Mouse (Mus musculus) layer of hippocampus, adult 2 months (tissue): ENCODE data around the gene Dcun1d4. TPM values are rescaled to one million over a fixed set of nuclear protein-coding genes. Genes with fewer than 3 reads are reported as not detected.

Source experiments
- DNase-seq, 2 experiments: peaks; one replicate each; pipeline ENCODE4 v3.0.0; 2022; ENCODE audit warnings: low spot score in 2 of 2
- H3K27ac ChIP-seq: fragments of 200-600 bp; 2 replicates; pipeline ENCODE4 v1.8.1; 2022
- H3K4me3 ChIP-seq: fragments of 200-600 bp; 2 replicates; pipeline ENCODE4 v1.8.1; 2022; ENCODE audit warnings: mild to moderate bottlenecking
- CTCF ChIP-seq: fragments of 200-600 bp; conservative IDR thresholded peaks from 2 replicates; pipeline ENCODE4 v1.8.1; 2022; ENCODE audit warnings: antibody characterized with exemption, mild to moderate bottlenecking, moderate library complexity
- total RNA-seq, 2 experiments: library from RNA; stranded (reverse); gene quantifications; 2 replicates each; pipeline ENCODE4 v1.2.3; 2021

The Dcun1d4 gene
- total RNA-seq, 2 experiments from 2014 or later: 124 to 132 TPM

DNA sequence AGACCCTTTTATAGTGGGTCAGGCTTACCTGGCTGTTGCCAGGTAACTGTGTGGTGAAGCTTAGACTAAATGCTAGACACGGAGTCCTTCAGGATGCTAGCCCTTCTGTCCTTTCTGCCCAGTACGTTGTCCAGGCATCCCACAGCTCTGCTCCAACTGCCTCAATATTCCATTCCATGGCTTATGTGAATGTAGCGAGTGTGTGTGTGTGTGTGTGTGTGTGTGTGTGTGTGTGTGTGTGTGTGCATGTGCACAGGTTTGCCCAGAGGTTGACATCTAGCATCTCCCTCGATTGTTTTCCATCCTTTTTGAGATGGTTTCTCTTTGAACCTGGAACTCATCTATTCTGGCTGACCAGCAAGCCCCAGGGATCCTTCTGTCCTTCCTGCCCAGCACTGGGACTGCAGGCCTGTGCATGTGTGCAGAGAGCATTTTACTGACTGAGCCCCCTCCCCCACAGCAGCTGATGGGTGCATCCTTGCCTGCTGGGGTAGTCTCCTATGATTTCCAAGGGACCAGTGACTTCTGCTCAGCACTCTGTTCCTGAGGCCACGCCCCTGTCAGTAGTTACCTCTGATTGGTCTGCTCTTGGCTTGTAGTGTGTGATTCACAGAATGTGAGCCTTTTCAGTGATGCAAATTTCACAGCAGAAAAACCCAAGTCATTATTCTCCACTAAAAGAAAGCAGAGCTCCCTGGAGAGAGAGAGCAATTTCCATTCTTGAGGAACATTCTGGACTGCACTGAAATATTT lies 118.3 kb downstream of the Dcun1d4 start:
- no peak overlapping the region for H3K4me3 ChIP-seq
- peak in 1 of 2 experiments; percentile 26 for DNase-seq
- H3K27ac ChIP-seq: peak overlapping the region; percentile 44; the same call in 1 of the 2 replicates
- no peak for TF ChIP-seq CTCF

DNA sequence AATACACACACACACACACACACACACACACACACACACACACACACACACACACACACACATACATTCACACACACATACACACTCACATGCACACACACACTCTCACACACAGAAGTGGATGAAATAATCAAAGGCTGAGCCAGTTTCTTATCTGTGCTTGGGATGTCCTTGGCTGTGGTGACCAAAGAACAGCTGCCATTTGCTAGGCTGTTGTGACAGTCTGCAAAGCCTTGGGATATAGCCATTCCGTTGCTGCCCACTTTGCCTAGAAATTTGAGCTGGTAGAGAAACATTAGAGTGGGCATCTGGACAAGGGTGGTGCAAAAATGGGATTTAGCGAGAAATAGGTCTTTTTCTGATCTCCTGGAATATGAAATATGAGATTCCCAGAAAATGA lies 119.2 kb downstream of the Dcun1d4 start:
- peak overlapping the region; percentile 78 for H3K27ac ChIP-seq
- DNase-seq: no peak
- no peak overlapping the region for H3K4me3 ChIP-seq
- TF ChIP-seq CTCF: no peak

DNA sequence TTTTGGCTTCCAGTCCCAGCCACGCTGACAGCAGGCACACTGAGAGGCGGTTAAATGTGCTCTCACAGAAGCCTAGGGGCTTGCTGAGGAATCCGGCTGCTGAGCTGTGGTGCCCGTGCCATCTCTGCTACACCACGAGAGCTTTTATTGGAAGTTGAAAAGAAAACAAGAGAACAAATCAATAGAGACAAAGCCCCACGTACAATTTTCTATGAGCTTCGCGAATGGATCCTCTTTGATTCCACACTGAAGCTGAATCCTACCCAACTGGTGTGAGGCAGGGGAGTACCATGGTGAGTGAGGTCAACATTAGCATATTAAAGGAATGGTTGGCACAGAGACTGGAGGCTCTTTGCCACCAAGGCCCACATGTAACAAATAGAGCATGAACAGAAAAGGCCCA lies 120.6 kb downstream of the Dcun1d4 start:
- no peak for TF ChIP-seq CTCF
- peak; percentile 29 to 53 for DNase-seq
- peak overlapping the region; percentile 78 for H3K27ac ChIP-seq
- no peak overlapping the region for H3K4me3 ChIP-seq

DNA sequence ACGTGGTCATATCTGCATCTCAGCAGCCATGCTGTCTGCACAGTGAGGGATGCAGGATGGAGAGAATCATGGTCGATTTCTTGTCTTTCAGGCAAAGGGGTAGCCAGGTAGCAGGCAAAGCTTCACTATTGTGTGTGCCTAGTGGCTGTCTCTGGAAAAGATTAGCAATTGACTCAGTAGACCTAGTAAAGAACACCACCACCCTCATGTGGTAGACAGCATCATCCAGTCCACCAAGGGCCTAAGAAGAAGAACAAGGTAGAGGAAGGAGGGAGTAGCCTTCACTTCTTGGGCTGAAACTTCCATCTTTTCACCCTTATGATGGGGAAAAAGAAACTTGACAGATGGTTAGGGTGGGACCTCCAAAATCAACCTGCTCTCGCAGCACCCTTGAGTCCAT lies 122.1 kb downstream of the Dcun1d4 start:
- H3K27ac ChIP-seq: no peak overlapping the region
- peak; percentile 64 for TF ChIP-seq CTCF
- H3K4me3 ChIP-seq: no peak overlapping the region
- DNase-seq: no peak

DNA sequence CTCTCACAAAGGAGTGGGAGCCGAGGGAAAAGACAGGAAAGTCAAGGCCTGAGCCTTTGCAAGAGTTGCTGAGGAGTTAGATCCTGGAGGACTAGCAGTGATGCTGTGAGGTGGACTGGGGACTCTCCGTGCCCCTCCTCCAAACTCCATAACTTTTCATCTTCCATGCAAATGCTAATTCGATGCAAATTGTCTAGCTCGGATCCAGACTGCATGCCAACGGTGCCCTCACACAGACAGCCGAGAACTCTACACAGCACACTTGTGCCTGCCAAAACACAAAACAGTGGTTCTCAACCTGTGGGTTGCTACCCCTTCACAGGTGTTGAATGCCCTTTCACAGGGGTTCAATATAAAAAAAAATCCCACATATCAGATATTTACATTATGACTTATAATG lies 123.7 kb downstream of the Dcun1d4 start:
- no peak overlapping the region for H3K27ac ChIP-seq
- H3K4me3 ChIP-seq: no peak overlapping the region
- TF ChIP-seq CTCF: no peak
- DNase-seq: no peak

DNA sequence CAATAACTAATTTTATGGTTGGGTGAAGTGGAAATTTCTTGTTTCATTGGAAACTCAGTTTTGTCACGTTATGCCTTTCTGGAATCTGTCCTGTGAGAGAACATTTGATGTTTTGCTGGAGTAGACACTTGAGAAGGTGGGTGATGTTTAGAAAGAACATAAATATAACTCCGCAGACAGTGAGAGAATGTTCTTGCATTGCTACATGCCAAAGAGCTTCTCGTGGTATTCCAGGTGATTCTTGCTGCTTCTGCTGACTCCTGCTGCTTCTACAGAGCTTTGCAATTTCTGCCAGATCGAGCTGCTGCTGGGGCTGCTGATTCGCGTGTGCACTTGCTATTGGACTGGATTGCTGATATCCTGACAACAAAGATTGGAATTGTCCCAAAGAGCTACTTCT lies 124.2 kb downstream of the Dcun1d4 start:
- Histone ChIP-seq H3K4me3 (no peak overlapping the region), H3K27ac (no peak overlapping the region)
- no peak for TF ChIP-seq CTCF
- no peak for DNase-seq

Other genes with a start within 250 kb of the Dcun1d4 start
- 10 to 100 TPM; 66.0 to 81.4 TPM for gene Fryl, start 224.4 kb upstream of the Dcun1d4 start, total RNA-seq
- gene Ociad1, start 188.2 kb upstream of the Dcun1d4 start, total RNA-seq: 100 to 1,000 TPM; 463 to 472 TPM
- gene Ociad2, start 140.0 kb upstream of the Dcun1d4 start, total RNA-seq: 100 to 1,000 TPM; 125 to 147 TPM
- gene Cwh43, start 74.9 kb upstream of the Dcun1d4 start, total RNA-seq: under 1 TPM; 0.56 to 0.86 TPM
- gene Lrrc66, start 151.5 kb downstream of the Dcun1d4 start, total RNA-seq: not detected
- 10 to 100 TPM; 48.7 to 50.2 TPM for gene Sgcb, start 166.8 kb downstream of the Dcun1d4 start, total RNA-seq
- gene Spata18, start 170.4 kb downstream of the Dcun1d4 start, total RNA-seq: 1 to 10 TPM in 1 of 2 experiments, under 1 TPM in 1; 0.79 to 1.0 TPM